Mouse (Mus musculus): Measurements from ENCODE around the gene Gmps. TPM values are rescaled to one million over a fixed set of nuclear protein-coding genes. Genes with fewer than 3 reads are reported as not detected.
A peak's percentile ranks its signal among the peaks of the same experiment; 100 is the strongest.

The Gmps gene
- total RNA-seq, 2 experiments from 2014 or later, result 13.4 to 13.8 TPM

GRCm38 (mm10) chr3:64039818-64040784 lies 64.2 kb downstream of the Gmps start:
- 0 out of 2 replicates have a peak, but pooled peaks have one; percentile 39 for ATAC-seq (replicated peaks; ENCODE audit: low FRiP score, poor library complexity, severe bottlenecking)

Other genes starting within 250 kb of the Gmps start
- gene Plch1, start 76.6 kb upstream of the Gmps start, total RNA-seq (2015; ENCODE audit: low replicate concordance), result not detected in 2 replicates
- gene Plch1, start 76.6 kb upstream of the Gmps start, total RNA-seq (2017; ENCODE audit: low replicate concordance), result not detected in 2 replicates
- gene E130311K13Rik, start 46.6 kb upstream of the Gmps start, total RNA-seq (2015; ENCODE audit: low replicate concordance), result 1.4 TPM in 1 of 2 replicates, not detected in the other
- 0.77 TPM in 1 of 2 replicates, not detected in the other for gene E130311K13Rik, start 46.6 kb upstream of the Gmps start, total RNA-seq (2017; ENCODE audit: low replicate concordance)
- 5.9 and 9.7 TPM in 2 replicates for gene Slc33a1, start 11.3 kb upstream of the Gmps start, total RNA-seq (2015; ENCODE audit: low replicate concordance)
- gene Slc33a1, start 11.3 kb upstream of the Gmps start, total RNA-seq (2017; ENCODE audit: low replicate concordance), result 4.2 and 6.3 TPM in 2 replicates
- 1.4 TPM in 1 of 2 replicates, not detected in the other for gene Vmn2r1, start 105.4 kb downstream of the Gmps start, total RNA-seq (2015; ENCODE audit: low replicate concordance)
- not detected in 2 replicates for gene Vmn2r1, start 105.4 kb downstream of the Gmps start, total RNA-seq (2017; ENCODE audit: low replicate concordance)
- not detected in 2 replicates for gene Vmn2r2, start 165.8 kb downstream of the Gmps start, total RNA-seq (2015; ENCODE audit: low replicate concordance)
- gene Vmn2r2, start 165.8 kb downstream of the Gmps start, total RNA-seq (2017; ENCODE audit: low replicate concordance), result not detected in 2 replicates

Measured in erythroid progenitor cell, adult 5-6 weeks (primary cell).